In the genomic region with DNA sequence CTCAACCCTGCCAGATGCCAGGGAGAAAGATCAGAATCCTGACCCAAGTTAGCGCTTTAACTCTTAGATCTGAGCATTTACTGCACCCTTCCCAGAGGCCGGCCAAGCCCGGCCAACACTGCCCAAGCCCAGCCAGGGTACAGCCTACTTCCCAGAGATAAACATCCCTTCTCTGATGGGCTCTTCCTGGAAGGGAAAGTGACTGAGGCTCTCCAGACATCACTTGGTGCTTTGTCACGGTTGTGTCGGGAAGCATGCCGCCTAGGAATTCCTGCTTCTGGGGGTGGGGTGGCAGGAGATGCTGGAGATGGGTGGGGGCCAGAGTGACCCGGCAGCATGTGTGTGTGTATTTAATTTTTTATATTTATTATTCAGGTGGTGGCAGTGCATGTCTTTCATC, we compare ENCODE assay signal across 16 mouse cellular contexts. TPM values are rescaled to one million over a fixed set of nuclear protein-coding genes. Genes with fewer than 3 reads are reported as not detected.
DNase-seq lines count a peak whose midpoint lies in the region; ATAC-seq and TF ChIP-seq lines count a peak whose summit lies in the region.
"Had no signal": no experiment of that assay in that cellular context is flagged by ENCODE, and none has a peak within 500 bp of the region (broad histone marks: within the 10 kb centered on the region; RNA-seq: fewer than 3 reads in every experiment).

No protein-coding gene starts in this region.

- peaks cover 7% of the 10 kb centered on the region; the same call in 1 of the 2 replicates for H3K36me3 ChIP-seq in heart, embryonic 11.5 days (ENCODE audit: control insufficient read depth, insufficient read depth, low read length)
- H3K36me3 ChIP-seq in intestine, postnatal 0 days (ENCODE audit: control insufficient read depth, insufficient read depth): no peaks in the 10 kb centered on the region; the same call in 1 of the 2 replicates
- H3K36me3 ChIP-seq in forebrain, embryonic 16.5 days (ENCODE audit: control insufficient read depth, insufficient read depth): 0 out of 2 replicates have a peak, but pooled peaks cover 4% of the 10 kb centered on the region

- no peak for TF ChIP-seq CTCF in layer of hippocampus, adult 2 months (conservative IDR thresholded peaks at IDR 0.05)
- TF ChIP-seq CTCF in intestine, postnatal 0 days (IDR thresholded peaks at IDR 0.05; ENCODE audit: low read depth): no peak

- 32% methylated on average over 7 of the region's 7 CpGs for WGBS in heart, embryonic 11.5 days (ENCODE audit: insufficient replicate concordance)
- 38% methylated on average over 7 of the region's 7 CpGs for WGBS in intestine, postnatal 0 days
- WGBS in forebrain, embryonic 16.5 days: 91% methylated on average over 7 of the region's 7 CpGs

- ATAC-seq in heart, embryonic 11.5 days (replicated peaks; ENCODE audit: insufficient number of reproducible peaks, low FRiP score, low TSS enrichment): no peak
- ATAC-seq in intestine, postnatal 0 days: no peak
- ATAC-seq in forebrain, embryonic 16.5 days: no peak
- ATAC-seq in cerebellum, adult (ENCODE audit: insufficient number of reproducible peaks, low FRiP score, low TSS enrichment): no peak
- ATAC-seq: inflammation-experienced regulatory T-cells, adult 6 months; midbrain, embryonic 16.5 days had no signal

- no peaks in the 10 kb centered on the region for H3K27me3 ChIP-seq in heart, embryonic 11.5 days (ENCODE audit: control insufficient read depth, insufficient read depth, low read length)
- no peaks in the 10 kb centered on the region for H3K27me3 ChIP-seq in intestine, postnatal 0 days (replicated peaks; ENCODE audit: control insufficient read depth, insufficient read depth, low read length)
- no peaks in the 10 kb centered on the region for H3K27me3 ChIP-seq in forebrain, embryonic 16.5 days (replicated peaks; ENCODE audit: control insufficient read depth, insufficient read depth, low read length)
- H3K27me3 ChIP-seq: limb, embryonic 12.5 days had no signal

- H3K4me2 ChIP-seq in heart, embryonic 11.5 days: no peak overlapping the region
- H3K4me2 ChIP-seq in intestine, postnatal 0 days (replicated peaks; ENCODE audit: low read depth): no peak overlapping the region
- no peak overlapping the region for H3K4me2 ChIP-seq in forebrain, embryonic 16.5 days (ENCODE audit: low read length)
- H3K4me2 ChIP-seq: limb, embryonic 12.5 days had no signal

- no peaks in the 10 kb centered on the region for H3K9me3 ChIP-seq in heart, embryonic 11.5 days (replicated peaks; ENCODE audit: control insufficient read depth, low read length)
- no peaks in the 10 kb centered on the region for H3K9me3 ChIP-seq in intestine, postnatal 0 days (ENCODE audit: control insufficient read depth)
- H3K9me3 ChIP-seq in forebrain, embryonic 16.5 days (ENCODE audit: control insufficient read depth, low read length): no peaks in the 10 kb centered on the region; the same call in 1 of the 2 replicates

- DNase-seq in heart, adult 9 months (ENCODE audit: low spot score in 2 of 2): no peak
- no peak for DNase-seq in layer of hippocampus, adult 2 months (ENCODE audit: low spot score in 2 of 2)
- no peak for DNase-seq in layer of hippocampus, postnatal 14 days (ENCODE audit: low spot score in 2 of 2)
- DNase-seq in lung, postnatal 36 days: peak; percentile 73
- DNase-seq: adrenal gland, postnatal 36 days; thymus, postnatal 14 days had no signal

- H3K4me1 ChIP-seq in heart, embryonic 11.5 days (ENCODE audit: control insufficient read depth, insufficient read depth, low read length): peaks cover 32% of the 10 kb centered on the region
- peaks cover 9% of the 10 kb centered on the region for H3K4me1 ChIP-seq in intestine, postnatal 0 days (replicated peaks; ENCODE audit: control insufficient read depth, insufficient read depth, low read length)
- peaks cover 4% of the 10 kb centered on the region; the same call in 1 of the 2 replicates for H3K4me1 ChIP-seq in forebrain, embryonic 16.5 days (replicated peaks; ENCODE audit: control insufficient read depth, insufficient read depth, low read length)

- H3K4me3 ChIP-seq in heart, embryonic 11.5 days (ENCODE audit: low read depth, low read length): no peak overlapping the region
- H3K4me3 ChIP-seq in layer of hippocampus, adult 2 months: no peak overlapping the region
- H3K4me3 ChIP-seq in intestine, postnatal 0 days (ENCODE audit: low read depth, low read length): no peak overlapping the region
- H3K4me3 ChIP-seq in forebrain, embryonic 16.5 days (replicated peaks; ENCODE audit: low read length): no peak overlapping the region
- H3K4me3 ChIP-seq: limb, embryonic 12.5 days had no signal

- H3K27ac ChIP-seq in heart, embryonic 11.5 days (ENCODE audit: low read depth, low read length): peak overlapping the region; percentile 2; the same call in 1 of the 2 replicates
- H3K27ac ChIP-seq in layer of hippocampus, adult 2 months: peak overlapping the region; percentile 18; the same call in 1 of the 2 replicates
- peak overlapping the region; percentile 8; the same call in 1 of the 2 replicates for H3K27ac ChIP-seq in intestine, postnatal 0 days (ENCODE audit: low read depth, low read length)
- H3K27ac ChIP-seq in forebrain, embryonic 16.5 days (ENCODE audit: low read length): no peak overlapping the region

- H3K9ac ChIP-seq in heart, embryonic 11.5 days (ENCODE audit: low read depth, low read length): no peak overlapping the region
- H3K9ac ChIP-seq in intestine, postnatal 0 days (ENCODE audit: low read depth, low read length): no peak overlapping the region
- H3K9ac ChIP-seq in forebrain, embryonic 16.5 days (replicated peaks; ENCODE audit: low read depth, low read length): no peak overlapping the region
- H3K9ac ChIP-seq: limb, embryonic 12.5 days had no signal

RNA-seq across cellular contexts. Expression of gene Cdc42ep4, which starts 11.6 kb away (rescaled TPM):
- polyA plus RNA-seq in heart, embryonic 11.5 days (2014; fragmentation: Nextera tagmentation; extraction: Ambion mirVana): 18.4 and 19.3 TPM in 2 replicates
- 10 to 100 TPM; 30.5 to 35.2 TPM for total RNA-seq in layer of hippocampus, adult 2 months (2021)
- 10 to 100 TPM; 42.1 to 46.9 TPM for total RNA-seq in layer of hippocampus, postnatal 14 days (2021)
- 30.2 and 33.0 TPM in 2 replicates for polyA plus RNA-seq in intestine, postnatal 0 days (2015; fragmentation: Nextera tagmentation; extraction: Ambion mirVana)
- polyA plus RNA-seq in forebrain, embryonic 16.5 days (2015; fragmentation: Nextera tagmentation; extraction: Ambion mirVana): 99.9 and 100 TPM in 2 replicates

RNA-seq across cellular contexts. Expression of gene Cpsf4l, which starts 30.3 kb away (rescaled TPM):
- polyA plus RNA-seq in heart, embryonic 11.5 days (2014; fragmentation: Nextera tagmentation; extraction: Ambion mirVana): 0.23 and 0.30 TPM in 2 replicates
- not detected for total RNA-seq in layer of hippocampus, adult 2 months (2021)
- total RNA-seq in layer of hippocampus, postnatal 14 days (2021): not detected
- polyA plus RNA-seq in intestine, postnatal 0 days (2015; fragmentation: Nextera tagmentation; extraction: Ambion mirVana): not detected in 2 replicates
- polyA plus RNA-seq in forebrain, embryonic 16.5 days (2015; fragmentation: Nextera tagmentation; extraction: Ambion mirVana): 0.32 and 0.35 TPM in 2 replicates
- total RNA-seq: G1E; hematopoietic stem cell, adult 5-6 weeks; megakaryocyte, adult 5-6 weeks had no signal
- polyA plus RNA-seq: G1E; inflammation-experienced regulatory T-cells, adult 6 months had no signal

RNA-seq across cellular contexts. Expression of gene D11Wsu47e, which starts 55.9 kb away (rescaled TPM):
- 18.1 and 18.7 TPM in 2 replicates for polyA plus RNA-seq in heart, embryonic 11.5 days (2014; fragmentation: Nextera tagmentation; extraction: Ambion mirVana)
- total RNA-seq in layer of hippocampus, adult 2 months (2021): 10 to 100 TPM; 13.2 to 16.2 TPM
- 10 to 100 TPM; 12.7 to 13.5 TPM for total RNA-seq in layer of hippocampus, postnatal 14 days (2021)
- polyA plus RNA-seq in intestine, postnatal 0 days (2015; fragmentation: Nextera tagmentation; extraction: Ambion mirVana): 9.0 and 9.6 TPM in 2 replicates
- 24.4 and 26.1 TPM in 2 replicates for polyA plus RNA-seq in forebrain, embryonic 16.5 days (2015; fragmentation: Nextera tagmentation; extraction: Ambion mirVana)

RNA-seq across cellular contexts. Expression of gene Fam104a, which starts 56.1 kb away (rescaled TPM):
- polyA plus RNA-seq in heart, embryonic 11.5 days (2014; fragmentation: Nextera tagmentation; extraction: Ambion mirVana): 53.1 and 54.7 TPM in 2 replicates
- 10 to 100 TPM; 26.4 to 29.1 TPM for total RNA-seq in layer of hippocampus, adult 2 months (2021)
- 10 to 100 TPM; 24.5 to 24.7 TPM for total RNA-seq in layer of hippocampus, postnatal 14 days (2021)
- polyA plus RNA-seq in intestine, postnatal 0 days (2015; fragmentation: Nextera tagmentation; extraction: Ambion mirVana): 40.0 and 41.9 TPM in 2 replicates
- 43.0 and 43.4 TPM in 2 replicates for polyA plus RNA-seq in forebrain, embryonic 16.5 days (2015; fragmentation: Nextera tagmentation; extraction: Ambion mirVana)
